Mouse (Mus musculus): Measurements from ENCODE around the gene Bcor. TPM values are rescaled to one million over a fixed set of nuclear protein-coding genes. Genes with fewer than 3 reads are reported as not detected.

Bcor gene
- total RNA-seq, 4 experiments from 2014 or later: 15.7 to 26.8 (median 19.2) TPM

DNA sequence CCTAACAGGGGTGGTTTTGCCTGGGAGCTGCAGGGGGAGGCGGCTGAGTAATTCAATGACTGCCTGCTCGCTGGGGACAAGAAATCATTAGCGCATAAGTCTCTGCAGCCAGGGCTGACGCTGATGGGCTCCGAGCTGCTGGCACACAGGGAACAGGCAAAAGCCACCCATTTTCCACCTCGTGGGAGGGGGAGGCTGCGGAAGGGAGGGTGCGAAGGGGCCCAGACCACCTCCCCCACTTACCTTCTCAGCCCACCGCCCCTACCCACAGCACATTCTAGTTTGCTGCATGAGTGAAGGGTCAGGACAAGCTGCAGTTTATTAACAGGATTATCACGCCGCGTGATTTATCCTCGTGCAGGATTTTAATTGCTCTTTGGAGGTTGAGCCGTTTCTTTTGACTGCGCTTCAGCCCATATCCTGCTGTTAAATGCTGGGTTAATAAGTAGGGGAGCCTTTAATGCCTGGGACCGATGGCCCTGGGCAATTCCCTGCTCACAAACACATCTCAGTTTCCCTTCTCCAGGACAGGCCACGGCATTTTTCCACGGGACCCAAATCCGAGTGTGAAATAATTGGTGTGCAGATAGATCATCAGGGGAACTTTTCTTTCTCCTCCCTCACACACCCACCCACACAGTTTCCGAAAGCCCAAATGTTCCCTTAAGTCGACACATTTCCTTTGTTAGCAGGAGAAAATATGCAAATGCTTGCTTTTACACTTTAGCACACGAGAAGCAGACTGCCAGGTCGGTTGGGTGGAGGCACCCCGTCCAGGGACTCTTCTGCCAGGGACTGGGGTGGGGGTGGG is 97.8 kb downstream of the Bcor start:
- no peak for DNase-seq

DNA sequence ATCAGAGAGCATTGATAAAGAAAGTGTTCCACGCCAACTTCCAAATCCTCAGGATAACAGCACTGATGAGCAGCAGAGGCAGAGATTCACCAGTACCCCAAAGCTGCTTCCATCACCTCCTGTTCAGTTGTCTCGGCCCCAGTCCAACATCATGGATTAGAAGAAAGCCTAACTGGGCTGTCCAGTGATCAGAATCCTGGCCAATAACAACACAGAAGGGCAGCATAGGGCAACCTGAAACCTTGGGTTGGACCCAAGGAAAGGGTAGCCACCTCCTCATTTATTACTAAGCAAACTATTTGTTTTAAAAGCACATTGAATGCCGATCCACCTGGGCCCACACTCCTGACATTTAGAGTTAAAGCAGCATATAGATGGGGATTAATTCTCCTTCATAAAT is 99.3 kb downstream of the Bcor start:
- DNase-seq: no peak

DNA sequence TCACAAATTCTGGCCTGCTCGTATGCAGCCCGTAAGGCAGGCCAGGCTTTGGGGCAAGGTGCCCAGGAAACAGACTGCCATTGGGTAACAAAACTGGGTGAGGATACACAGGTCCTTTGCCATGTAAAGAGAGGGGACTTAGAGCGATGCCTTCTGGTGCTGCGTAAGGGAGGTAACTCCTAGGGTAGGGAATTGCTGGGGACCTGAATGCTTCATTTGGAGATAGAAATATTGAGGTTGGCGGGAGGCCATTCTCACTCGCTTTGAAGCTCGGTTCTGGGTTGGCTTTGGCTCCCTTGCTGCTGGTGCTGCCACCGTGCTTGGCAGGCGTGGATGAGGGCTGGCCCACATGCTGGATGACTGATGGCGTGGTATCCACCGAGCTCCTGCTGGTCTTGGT is 102.9 kb downstream of the Bcor start:
- DNase-seq: no peak

DNA sequence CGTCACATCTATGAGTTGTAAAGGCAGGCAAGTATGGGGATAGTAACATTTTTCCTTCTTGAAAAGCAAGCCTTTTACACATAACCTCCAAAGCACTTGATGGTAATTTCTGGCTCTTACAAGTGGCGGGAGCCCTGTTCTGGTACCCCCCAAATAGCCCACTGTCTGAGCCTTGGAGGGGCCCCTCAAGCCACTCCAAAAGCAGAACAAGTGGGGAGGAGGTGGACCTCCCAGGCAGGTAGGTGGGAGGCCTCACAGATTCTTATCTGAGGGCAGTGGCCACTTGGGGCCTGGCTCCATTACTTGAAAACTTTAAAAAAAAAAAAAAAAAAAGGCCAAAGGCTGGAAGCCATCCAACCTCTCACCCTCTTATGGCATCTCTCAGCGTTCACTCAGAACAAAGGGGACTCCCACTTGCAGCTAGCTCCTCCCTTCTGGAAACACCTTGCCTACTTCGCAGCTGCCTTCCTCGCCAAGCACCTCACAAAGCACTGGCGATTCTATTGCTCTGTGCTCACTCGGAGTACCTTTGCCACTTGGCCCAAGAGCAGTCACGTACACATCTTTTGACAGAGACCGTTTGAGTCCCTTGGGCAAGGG is 106.7 kb downstream of the Bcor start:
- DNase-seq: no peak

DNA sequence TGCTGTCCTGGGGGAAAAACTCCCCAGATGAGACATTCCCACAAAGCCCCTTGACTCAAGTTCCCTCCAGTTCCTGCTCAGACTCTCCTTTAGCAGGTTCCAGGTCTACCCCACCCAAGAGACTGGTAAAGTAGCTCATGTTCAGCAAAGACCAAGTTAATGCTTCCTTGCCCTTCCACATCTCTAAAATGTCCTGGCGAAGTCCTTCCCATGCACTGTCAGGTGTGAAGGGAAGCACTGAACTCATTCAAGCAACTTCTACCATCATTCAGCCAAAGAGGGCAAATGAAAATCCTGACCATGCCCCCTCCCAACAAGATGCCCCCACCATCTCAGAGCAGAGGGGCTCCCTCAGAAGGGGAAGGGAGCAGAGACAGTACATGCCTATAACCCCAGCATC is 107.5 kb downstream of the Bcor start:
- DNase-seq: no peak

DNA sequence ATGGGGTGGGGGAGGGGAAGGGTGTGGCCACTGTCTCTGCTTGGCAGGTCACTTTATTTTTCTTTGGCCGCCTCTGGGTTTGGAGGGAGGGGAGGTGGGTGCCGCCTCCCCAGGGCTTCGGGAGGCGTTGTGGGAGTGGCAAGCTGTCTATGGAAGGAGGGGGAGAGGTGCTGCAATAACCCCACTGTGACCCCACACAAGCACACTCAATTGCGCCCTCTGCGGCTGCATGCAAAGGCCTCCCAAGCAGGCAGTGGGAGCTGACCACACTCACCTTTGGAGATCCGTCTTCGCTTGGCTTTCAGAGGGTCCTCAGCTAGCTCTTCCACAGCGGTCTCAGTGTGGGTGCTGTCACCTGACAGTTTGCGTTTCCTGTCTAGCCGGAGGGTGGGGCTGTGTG is 111.4 kb downstream of the Bcor start:
- no peak for DNase-seq

DNA sequence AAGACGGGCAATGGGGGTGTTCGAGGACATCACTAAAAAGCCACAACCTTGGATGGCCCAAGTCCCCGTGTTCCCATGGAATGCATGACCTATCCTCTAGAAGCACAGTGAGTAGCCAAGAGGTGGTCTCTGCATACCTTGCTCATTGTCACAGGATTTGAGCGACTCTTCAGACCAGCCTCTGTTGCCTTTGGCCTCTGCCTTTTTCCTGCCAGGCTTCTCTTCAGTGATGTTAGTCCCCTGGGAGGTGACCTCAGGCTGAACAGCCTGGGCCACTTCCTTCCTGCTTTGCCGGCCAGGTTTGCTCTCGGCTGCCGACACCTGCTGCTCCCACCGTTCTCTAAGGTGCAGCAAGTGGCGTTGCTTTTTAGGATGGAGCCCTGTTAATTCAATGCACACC is 112.0 kb downstream of the Bcor start:
- no peak for DNase-seq

DNA sequence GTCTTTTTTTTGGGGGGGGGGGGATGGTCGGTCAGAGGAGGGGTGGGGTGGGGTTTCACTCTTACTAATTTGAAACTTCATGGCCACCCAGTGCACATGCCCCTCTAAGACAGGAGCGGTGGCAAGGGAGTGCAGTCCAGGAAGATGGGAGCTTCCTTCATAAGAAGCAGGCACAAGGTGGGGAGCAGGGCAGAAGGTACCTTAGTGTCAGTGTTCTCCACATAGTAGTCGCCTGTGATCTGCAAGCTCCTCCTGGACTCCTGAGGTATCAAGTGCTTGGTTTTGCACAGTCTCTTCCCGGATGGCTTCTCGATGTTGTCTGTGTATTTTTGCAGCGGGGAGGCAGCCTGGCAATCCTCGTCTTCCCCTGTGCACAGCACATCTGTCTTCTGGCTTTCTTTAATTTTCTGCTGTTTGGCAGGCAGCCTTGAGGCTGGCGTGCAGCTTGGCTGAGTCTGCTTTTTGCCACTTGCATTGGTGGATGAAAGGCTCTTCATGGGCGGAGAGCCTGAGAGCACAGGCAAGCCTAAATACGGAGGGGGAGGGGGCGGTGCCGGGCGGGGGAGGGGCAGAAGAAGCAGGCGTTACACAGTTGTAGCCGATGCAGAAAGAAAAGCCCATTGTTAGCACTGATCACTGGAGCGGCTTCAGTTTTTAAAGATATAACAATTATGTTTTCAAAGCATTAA is 112.8 kb downstream of the Bcor start:
- DNase-seq: no peak

DNA sequence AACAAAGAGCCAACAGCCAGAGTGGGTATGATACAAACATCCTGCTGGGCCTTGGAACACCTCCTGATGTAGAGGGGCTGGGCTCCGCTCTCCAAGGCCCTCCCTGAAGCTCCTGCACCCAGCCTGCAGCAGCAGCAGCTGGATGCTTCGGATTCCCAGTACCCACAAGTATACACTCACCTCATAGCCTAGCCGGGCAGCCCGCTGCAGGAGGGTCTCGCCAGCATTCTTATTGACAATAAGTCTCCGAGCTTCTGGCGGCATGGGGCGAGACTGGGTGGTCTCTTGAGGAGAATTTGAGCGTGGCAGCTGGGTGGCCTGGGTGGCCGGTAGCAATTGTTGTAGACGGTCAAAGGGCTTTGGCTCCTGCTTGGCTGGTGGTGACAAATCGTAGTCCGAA is 113.5 kb downstream of the Bcor start:
- no peak for DNase-seq

DNA sequence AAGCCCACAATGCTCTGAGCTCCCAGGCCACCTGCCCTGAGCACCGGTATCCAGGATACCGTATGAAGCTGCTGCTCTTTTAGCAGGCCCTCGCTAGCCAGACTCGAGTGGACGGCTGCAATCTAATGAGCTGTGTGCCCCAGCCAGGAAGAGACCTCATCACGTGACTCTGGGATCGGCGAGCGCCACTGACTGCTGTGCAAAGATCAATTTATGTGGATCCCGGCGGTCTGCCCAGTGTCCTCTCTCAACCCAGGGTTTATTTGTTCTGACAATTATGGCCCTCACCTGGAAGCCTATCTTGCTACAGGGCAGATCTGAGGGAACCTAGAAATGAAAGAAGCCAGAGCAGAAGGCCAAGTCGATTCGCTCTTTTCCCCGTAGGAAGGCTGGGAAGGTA is 116.8 kb downstream of the Bcor start:
- no peak for DNase-seq

DNA sequence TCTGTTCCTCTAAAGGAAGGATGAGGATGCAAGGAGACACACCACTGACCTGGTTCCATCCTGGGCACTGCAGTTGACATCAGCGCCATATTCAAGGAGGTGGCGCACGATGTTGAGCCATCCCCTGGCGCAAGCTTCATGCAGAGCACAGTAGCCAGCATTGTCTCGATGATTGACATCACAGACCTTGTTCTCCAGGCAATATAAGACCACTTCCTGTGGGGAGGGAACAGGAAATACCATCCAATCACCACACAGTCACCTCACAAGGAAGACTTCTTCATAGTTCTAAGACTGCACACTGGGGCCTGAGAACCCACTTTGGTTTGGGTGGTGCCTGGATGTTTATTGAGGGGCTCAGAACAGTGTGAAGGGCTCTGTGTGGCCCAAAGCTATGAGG is 118.7 kb downstream of the Bcor start:
- no peak for DNase-seq

DNA sequence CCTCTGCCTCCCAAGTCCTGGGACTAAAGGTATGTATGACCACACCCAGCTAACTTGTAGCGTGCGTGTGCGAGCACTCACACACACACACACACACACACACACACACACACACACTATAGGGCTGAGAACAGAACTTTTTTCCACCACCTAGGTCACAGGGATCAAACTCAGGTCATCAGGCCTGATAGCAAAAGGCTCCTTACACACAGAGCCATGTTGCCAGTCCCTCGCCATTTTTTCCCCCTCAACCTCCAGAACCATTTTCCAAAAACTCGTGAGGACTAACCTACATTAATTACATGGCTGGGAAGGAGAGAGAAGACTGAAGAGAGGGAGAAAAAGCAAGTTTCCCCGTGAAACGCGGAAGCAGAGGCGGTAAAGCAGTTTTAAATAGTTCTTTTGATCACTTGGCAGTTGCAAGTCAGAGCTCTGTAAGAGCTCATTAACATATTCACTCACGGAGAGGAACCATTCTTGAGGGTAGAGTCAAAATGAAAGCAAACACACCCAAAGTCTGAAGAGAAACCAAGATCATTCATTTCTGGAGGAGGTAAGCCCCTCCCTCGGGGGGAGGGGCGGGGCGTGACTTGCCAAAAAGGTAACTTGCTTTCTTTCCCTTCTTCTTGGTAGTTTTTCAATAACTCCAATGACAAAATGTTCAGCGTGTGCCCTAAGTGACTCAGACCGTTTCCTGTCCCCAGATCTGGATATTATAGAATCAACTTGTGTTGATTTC is 145.3 kb downstream of the Bcor start:
- no peak for DNase-seq

DNA sequence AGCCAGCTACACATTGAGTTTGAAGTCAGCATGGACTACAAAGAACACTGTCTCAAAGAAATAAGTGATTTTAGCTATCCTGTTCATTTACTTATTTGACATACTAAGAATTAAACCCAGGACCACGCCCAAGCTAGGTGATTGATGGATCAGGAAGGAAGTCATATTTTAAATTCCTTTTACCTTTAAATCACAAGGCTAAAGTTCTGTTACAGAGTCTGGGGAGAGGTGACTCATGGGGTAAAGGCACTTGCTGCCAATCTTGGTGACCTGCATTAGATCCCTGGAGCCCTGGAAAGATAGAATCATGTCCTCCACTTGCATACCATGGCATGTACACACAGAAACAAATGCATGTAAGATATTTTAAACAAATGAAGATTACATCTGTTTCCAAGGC is 149.5 kb downstream of the Bcor start:
- DNase-seq: no peak

DNA sequence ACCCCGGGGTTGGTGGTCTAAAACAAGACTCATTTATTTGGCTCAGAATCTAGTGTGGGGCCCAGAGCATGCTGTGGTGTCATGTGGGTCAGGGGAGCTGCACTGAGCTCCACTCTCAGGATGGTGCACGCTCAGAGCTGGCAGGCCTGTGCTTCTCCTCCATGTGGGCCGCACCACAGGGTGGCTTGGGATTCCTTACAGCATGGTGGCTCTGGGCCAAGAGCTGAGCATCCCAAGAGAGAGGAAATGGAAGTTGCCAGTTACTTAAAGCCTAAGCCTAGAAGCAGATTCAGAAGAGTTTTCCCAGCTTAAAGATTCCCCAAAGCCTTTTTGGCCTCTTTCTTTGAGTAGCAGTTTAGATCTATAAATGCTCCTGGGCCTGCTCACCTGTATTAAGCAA is 151.1 kb downstream of the Bcor start:
- no peak for DNase-seq

DNA sequence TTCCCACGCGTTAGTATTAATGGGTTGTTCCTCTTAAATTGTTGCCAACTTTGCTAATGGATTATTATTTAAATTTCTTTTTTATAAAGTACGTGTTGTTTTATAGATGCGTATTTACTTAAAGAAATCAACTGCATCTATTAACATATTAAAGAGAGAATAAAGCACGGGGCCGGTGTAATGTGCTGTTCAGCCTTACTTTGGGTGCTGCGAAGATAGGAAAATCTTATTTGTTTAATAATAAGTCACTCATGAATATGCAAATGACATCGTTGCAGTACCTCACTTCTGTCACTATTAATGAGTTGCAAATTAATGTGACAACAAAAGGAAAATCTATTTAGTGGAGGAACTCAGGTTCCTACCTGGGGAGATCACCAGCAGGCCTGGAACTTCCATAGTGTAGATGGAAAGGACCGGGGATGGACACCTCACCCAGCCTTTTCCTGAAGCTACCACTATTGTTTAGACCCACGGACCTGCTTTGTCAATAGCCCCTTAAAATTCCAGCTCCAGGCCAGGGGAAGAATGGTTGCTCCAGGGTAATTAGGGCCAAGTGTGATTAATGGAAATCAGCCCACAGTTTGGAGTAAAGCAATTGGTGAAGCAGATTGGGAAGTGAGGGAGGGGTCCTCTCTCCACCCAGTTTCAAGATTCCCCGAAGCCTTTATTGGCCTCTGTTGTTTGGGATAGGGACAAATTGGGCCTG is 152.2 kb downstream of the Bcor start:
- DNase-seq: no peak

DNA sequence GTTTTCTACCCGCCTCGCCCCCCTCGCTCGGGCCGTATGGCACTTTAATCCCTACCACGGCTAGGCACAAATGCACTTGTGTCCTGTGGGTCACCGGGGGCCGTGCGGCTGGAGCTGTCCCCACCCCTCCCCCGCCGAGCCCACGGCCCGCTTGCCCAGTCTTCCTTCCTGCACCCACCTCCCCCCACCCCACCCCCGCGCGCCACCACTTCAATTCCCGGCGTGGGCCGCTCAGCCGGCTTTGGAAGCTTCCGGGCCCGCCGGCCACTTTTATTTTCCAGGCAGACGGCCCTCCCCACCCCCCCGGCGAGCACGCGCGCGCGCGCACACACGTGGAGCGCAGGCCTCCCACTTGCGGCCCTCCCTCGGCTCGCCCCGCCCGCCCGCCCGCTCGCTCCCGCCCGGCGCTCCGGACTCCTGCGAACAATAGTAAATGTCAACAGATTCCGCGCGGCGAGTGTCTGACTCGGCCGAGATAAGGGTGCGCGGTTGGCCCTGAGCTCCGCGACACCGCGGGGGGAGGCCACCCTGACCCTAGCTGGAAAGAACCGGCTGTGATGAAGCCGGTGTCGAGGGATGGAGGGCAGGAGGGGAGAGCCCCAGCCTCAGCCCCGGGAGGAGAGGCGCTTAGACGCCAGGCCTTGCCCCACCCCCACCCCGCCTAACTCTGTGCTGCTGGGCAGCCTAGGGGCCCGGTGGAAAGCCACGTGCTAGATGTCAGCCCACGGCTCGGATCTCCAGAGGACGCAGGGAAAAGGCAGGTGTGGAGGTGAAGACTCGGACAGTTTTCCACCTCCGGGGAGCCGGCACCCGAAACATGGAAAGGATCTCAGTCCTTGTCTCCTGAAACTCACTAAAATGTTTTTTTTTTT is 153.0 kb downstream of the Bcor start:
- DNase-seq: peak; percentile 63

DNA sequence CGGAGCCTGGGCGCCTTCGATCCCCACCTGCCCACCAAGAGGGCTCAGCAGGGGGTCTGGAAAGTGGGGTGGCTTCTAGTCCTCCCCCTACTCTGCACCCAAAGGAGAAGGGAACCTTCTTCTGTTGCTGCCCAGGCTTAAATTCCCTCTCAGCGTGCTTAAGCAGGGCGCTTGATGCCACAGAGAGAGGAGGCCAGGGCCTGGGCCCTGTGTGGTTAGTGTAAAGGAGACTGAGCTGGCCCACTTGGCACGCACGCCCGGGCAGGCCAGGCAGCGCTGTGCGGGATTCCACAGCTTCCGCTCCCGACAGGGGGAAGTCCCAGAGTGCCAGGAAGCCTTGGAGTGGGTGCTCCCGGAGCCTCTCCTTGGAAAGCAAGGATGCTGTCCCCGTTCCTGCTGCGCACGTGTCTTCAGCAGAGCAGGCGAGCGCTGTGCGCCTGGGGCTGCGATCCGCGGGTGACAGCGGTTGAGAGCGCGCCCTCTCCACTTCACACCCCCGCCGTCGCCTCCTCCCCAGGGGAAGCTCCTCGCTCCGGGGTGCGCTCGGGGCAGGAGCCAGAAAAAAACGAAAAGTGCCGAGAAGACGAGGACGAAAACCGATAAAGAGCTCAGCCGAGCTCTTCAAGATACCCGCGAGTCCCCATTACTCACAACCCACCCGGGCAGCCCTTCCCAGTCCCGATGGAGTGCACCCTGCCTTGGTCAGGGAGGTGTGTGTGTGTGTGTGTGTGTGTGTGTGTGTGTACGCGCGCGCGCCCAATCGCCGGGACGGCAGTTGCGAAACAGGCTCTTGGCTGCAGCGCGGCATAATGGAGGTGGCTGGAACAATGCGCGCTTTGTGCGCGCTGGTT is 153.9 kb downstream of the Bcor start:
- peak; percentile 51 for DNase-seq

DNA sequence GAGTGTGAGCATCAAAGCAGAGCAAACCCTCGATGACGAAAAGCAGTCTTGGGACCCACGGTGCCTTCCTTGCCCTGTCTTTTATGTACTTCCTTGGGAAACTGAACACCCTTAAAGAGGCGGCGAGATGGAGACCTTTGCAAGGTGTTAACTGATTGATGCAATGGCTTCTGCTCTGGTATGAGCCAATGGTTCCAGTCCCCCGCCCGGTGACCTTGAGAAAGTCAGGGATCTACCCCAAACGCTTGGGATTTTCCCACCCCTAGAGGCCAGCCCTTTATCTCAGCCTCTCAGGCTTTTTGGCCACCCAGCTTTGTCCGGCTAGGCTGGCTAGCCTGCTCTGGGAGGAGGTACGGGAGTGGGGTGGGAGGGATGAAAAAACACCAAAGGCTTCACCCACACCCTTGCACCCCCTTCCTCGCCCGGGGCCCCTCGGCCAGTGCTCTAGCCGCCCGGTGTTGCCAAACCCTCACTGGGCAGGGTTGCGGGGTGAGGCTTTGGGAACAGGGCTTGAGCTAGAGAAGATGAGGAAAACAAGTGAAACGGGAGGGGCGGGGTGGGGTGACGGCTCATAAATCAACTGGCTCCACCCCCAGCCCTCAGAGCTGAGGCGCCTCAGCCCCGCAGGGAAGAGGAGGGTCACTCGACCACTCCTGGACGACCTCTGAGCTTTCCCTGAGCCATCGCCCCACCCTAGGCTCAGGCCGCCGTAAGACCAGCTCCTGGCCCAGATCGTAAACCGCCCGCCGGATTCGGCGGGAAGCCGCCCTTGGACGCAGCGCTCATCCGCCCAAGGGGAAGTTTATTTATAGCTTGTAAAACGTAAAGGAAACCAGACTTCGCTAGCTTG is 154.7 kb downstream of the Bcor start:
- DNase-seq: no peak

DNA sequence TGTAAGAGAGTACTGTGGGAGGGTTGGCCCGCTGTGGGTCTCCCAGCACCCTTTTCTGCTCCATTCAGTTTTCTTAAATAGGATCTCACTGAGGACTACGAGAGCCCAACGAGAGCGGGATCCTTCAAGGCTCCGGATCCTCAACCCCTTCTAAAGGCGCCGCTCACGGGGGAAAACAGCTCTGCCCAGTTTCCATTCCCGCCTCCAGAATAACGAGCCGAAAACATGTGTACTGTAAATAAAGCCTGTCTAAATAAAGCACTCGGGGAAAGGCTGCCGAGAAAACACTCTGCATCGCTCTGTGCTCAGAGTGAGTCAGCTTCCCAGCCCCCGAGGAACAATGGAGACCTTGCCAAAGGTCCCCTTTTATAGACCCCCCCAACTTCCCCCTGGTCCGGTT is 155.7 kb downstream of the Bcor start:
- DNase-seq: no peak

DNA sequence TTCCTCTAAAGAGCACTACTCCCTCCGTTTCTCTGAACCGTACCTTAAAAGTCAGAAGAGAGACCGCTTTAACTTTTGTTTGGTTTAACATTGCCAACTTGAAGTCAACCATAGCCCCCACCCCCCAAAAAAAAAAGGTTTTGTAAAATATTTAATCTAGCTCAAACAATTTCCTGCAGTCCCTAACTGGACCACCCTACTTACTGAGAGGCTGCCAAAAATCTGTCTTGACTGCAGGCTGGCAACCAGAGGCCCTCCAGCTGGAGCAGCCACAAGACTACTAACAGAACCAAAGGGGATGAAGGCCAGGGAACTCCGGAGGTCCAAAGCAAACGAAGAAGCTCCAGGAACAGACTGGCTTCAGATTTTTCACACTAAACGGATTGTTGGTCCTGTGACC is 156.2 kb downstream of the Bcor start:
- no peak for DNase-seq

Measured in adrenal gland, adult 8-10 months (tissue).